Mouse (Mus musculus): ENCODE measurements at regions not wholly inside any gene's neighbourhood (a gene's known extent, or its start where the extent isn't known, plus 50 kb on each side); places are given as distances from the start of the nearest gene placed in this dataset.

- H3K4me2 ChIP-seq = no peak overlapping the region
- H3K4me3 ChIP-seq (replicated peaks) = no peak overlapping the region
- H3K27me3 ChIP-seq = no peaks in the 10 kb centered on the region
- H3K9ac ChIP-seq = no peak overlapping the region
- ATAC-seq (replicated peaks; ENCODE audit: low FRiP score) = no peak
- no peak overlapping the region for H3K27ac ChIP-seq
- H3K9me3 ChIP-seq (replicated peaks) = no peaks in the 10 kb centered on the region
- H3K4me1 ChIP-seq = no peaks in the 10 kb centered on the region
- H3K36me3 ChIP-seq = no peaks in the 10 kb centered on the region
Measured at GRCm38 (mm10) chr15:29199988-29200387, 972.4 kb upstream of the Ctnnd2 start.

GRCm38 (mm10) chr15:29223667-29224066 lies 948.7 kb upstream of the Ctnnd2 start:
- Histone ChIP-seq H3K27me3 (no peaks in the 10 kb centered on the region), H3K9me3 (replicated peaks) (no peaks in the 10 kb centered on the region), H3K4me3 (replicated peaks) (no peak overlapping the region), H3K27ac (no peak overlapping the region), H3K36me3 (no peaks in the 10 kb centered on the region), H3K4me1 (no peaks in the 10 kb centered on the region), H3K9ac (no peak overlapping the region), H3K4me2 (no peak overlapping the region)
- no peak for ATAC-seq (replicated peaks; ENCODE audit: low FRiP score)
- WGBS = 48% methylated on average over 3 of the region's 3 CpGs

- no peak for ATAC-seq (replicated peaks; ENCODE audit: low FRiP score)
Measured at GRCm38 (mm10) chr15:29226889-29227288, 945.5 kb upstream of the Ctnnd2 start.

DNA sequence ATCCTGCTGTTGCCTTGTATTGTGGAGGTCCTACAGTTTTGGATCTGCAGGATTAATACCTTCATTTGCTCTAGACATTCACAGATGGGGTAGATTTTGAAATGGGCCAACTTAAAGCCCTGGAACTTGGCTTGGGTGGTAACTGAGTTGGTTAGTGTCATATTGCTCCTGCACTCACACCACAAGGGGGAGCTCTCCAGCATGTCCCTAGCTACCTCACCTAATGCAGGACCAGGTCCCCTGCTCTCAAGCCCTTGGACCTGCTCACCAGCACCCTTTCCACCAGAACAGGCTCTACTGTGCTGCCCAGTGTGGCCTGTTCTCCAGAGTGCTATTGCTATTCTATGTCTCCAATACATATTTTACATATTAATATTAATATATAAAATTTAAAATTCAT lies 937.8 kb upstream of the Ctnnd2 start:
- Histone ChIP-seq H3K27ac (no peak overlapping the region), H3K27me3 (no peaks in the 10 kb centered on the region), H3K36me3 (no peaks in the 10 kb centered on the region), H3K4me1 (no peaks in the 10 kb centered on the region), H3K9ac (no peak overlapping the region), H3K4me3 (replicated peaks) (no peak overlapping the region), H3K9me3 (replicated peaks) (no peaks in the 10 kb centered on the region), H3K4me2 (no peak overlapping the region)
- no peak for ATAC-seq (replicated peaks; ENCODE audit: low FRiP score)

More at GRCm38 (mm10) chr15:29226889-29227288, 945.5 kb upstream of the Ctnnd2 start:
- no peaks in the 10 kb centered on the region for H3K27me3 ChIP-seq
- no peak overlapping the region for H3K4me3 ChIP-seq (replicated peaks)
- 91% methylated on average over 1 of the region's 1 CpGs for WGBS
- no peaks in the 10 kb centered on the region for H3K9me3 ChIP-seq (replicated peaks)
- no peak overlapping the region for H3K4me2 ChIP-seq
- no peaks in the 10 kb centered on the region for H3K4me1 ChIP-seq
- H3K27ac ChIP-seq = no peak overlapping the region
- no peak overlapping the region for H3K9ac ChIP-seq
- no peaks in the 10 kb centered on the region for H3K36me3 ChIP-seq

DNA sequence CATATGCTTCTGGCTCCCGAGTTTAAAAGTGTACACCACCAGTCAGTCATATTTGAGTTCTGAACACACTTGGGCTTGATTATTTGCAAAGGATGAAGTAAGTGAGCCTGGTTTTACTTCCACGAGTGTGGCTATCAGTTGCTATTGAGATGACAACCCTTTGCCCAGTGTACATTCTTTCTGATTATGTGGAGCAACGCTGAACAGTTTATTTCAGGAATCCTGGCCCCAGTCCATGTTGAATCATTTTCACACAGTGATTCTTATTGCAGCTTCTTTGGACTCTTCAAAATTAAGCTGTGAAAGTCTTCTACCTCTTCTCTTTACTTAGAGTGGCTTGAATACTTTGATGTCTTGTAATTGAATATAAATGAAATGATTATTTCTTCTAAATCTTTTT lies 917.2 kb upstream of the Ctnnd2 start:
- Histone ChIP-seq H3K27ac (no peak overlapping the region), H3K36me3 (no peaks in the 10 kb centered on the region), H3K9ac (no peak overlapping the region), H3K4me3 (replicated peaks) (no peak overlapping the region), H3K9me3 (replicated peaks) (no peaks in the 10 kb centered on the region), H3K4me2 (no peak overlapping the region), H3K4me1 (no peaks in the 10 kb centered on the region), H3K27me3 (no peaks in the 10 kb centered on the region)
- no peak for ATAC-seq (replicated peaks; ENCODE audit: low FRiP score)
- WGBS = 81% methylated on average over 3 of the region's 3 CpGs

DNA sequence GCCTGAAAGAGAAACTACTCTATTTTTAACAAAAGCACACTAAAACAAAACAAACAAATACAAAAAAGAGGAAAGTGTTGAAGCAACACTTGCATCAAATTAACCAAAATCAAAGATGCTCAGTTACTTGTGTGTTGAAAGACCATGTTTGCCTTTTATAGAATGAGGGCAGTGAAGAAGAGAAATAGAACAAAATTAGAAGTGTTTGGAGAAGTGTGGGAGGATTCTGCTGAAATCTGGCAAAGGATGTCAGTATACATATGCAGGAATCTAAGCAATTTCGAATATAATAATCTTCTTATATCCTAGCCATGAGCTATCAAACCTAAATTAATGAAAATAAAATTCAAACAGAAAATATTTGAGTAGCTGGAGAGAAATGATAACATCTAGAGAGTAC lies 905.6 kb upstream of the Ctnnd2 start:
- Histone ChIP-seq H3K4me1 (no peaks in the 10 kb centered on the region), H3K4me3 (replicated peaks) (no peak overlapping the region), H3K27me3 (no peaks in the 10 kb centered on the region), H3K36me3 (no peaks in the 10 kb centered on the region), H3K9ac (no peak overlapping the region), H3K9me3 (replicated peaks) (no peaks in the 10 kb centered on the region), H3K27ac (no peak overlapping the region), H3K4me2 (no peak overlapping the region)
- ATAC-seq (replicated peaks; ENCODE audit: low FRiP score) = no peak
- 77% methylated on average over 1 of the region's 1 CpGs for WGBS

DNA sequence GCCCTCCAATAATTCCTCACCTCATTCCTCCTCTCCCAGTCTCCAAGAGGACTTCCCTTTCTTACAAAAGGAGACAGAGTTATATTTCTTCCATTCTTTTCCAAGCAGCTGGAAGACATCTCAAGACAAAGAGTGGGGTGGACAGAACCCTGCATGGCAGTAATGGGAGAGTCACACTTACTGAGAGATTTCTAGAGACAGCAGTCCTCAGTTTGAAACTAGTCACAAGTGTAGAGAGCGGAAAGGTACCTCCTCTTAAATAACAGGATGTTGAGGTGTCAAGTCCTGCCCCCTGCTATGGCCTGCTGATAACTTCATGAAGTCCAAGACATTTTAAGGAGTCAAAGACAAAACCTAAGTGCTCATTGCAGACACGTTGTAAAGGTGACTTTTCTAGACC lies 875.9 kb upstream of the Ctnnd2 start:
- H3K27me3 ChIP-seq = no peaks in the 10 kb centered on the region
- H3K27ac ChIP-seq = no peak overlapping the region
- H3K36me3 ChIP-seq = no peaks in the 10 kb centered on the region
- peak; percentile 73 for ATAC-seq (replicated peaks; ENCODE audit: low FRiP score)
- no peaks in the 10 kb centered on the region for H3K9me3 ChIP-seq (replicated peaks)
- 24% methylated on average over 2 of the region's 2 CpGs for WGBS
- H3K4me1 ChIP-seq = no peaks in the 10 kb centered on the region
- H3K4me3 ChIP-seq (replicated peaks) = no peak overlapping the region
- no peak overlapping the region for H3K4me2 ChIP-seq
- H3K9ac ChIP-seq = no peak overlapping the region

Data from kidney, embryonic 15.5 days (tissue).